Mouse (Mus musculus) stomach, embryonic 14.5 days (tissue): ENCODE measurements around the gene Aurkb. TPM values are rescaled to one million over a fixed set of nuclear protein-coding genes. Genes with fewer than 3 reads are reported as not detected.
"Not testable (repeated sequence)": the region's sequence is repeated elsewhere in the genome, so short reads cannot be mapped to it uniquely, and the experiment has no call there.

ENCODE experiments used
- ATAC-seq: fragments of 200-750 bp; cut with Nextera tagmentation; 2 replicates; pipeline ENCODE4 v1.8.0; 2017; ENCODE audit warnings: low read depth, moderate TSS enrichment; ENCODE audit not compliant: insufficient number of reproducible peaks, insufficient read depth, low FRiP score
- H3K27ac ChIP-seq: fragments of 300-500 bp; sonication (generic); 2 replicates; pipeline ENCODE4 v1.5.1; 2014; ENCODE audit warnings: mild to moderate bottlenecking, low read length, moderate library complexity, mixed read lengths
- H3K27me3 ChIP-seq: fragments of 300-500 bp; sonication (generic); 2 replicates; pipeline ENCODE4 v1.6.1; 2014; ENCODE audit warnings: low read length, control low read depth, mixed read lengths; ENCODE audit not compliant: control insufficient read depth, insufficient read depth
- H3K36me3 ChIP-seq: fragments of 300-500 bp; sonication (generic); 2 replicates; pipeline ENCODE4 v1.6.1; 2014; ENCODE audit warnings: mild to moderate bottlenecking, control low read depth, low read length, moderate library complexity, mixed read lengths; ENCODE audit not compliant: control insufficient read depth, insufficient read depth
- H3K4me1 ChIP-seq: fragments of 300-500 bp; sonication (generic); 2 replicates; pipeline ENCODE4 v1.6.1; 2014; ENCODE audit warnings: low read length, control low read depth, mixed read lengths; ENCODE audit not compliant: control insufficient read depth, insufficient read depth
- H3K4me2 ChIP-seq: fragments of 300-500 bp; sonication (generic); replicated peaks from 2 replicates; pipeline ENCODE4 v1.6.1; 2014; ENCODE audit warnings: low read depth, low read length, control low read depth
- H3K4me3 ChIP-seq: fragments of 300-500 bp; sonication (generic); 2 replicates; pipeline ENCODE4 v1.5.1; 2014; ENCODE audit warnings: low read depth, low read length, control low read depth
- H3K9ac ChIP-seq: fragments of 300-500 bp; sonication (generic); replicated peaks from 2 replicates; pipeline ENCODE4 v1.6.1; 2014; ENCODE audit warnings: low read depth, mild to moderate bottlenecking, control low read depth, low read length, moderate library complexity, mixed read lengths
- H3K9me3 ChIP-seq: fragments of 300-500 bp; sonication (generic); 2 replicates; pipeline ENCODE4 v1.6.1; 2016; ENCODE audit warnings: low read depth, low read length, control low read depth; ENCODE audit not compliant: control insufficient read depth
- WGBS: fragments of 180-500 bp; shearing (Covaris S2); extraction: QIAGEN DNeasy Blood & Tissue Kit; methylation state at CpG from one replicate; pipeline ENCODE4 v1.1.7; 2014; 5-methylcytosine and 5-hydroxymethylcytosine counted together
- polyA plus RNA-seq: library from polyadenylated mRNA; unstranded; fragments of >200 nt; fragmentation: Nextera tagmentation; extraction: Ambion mirVana; gene quantifications from 2 replicates; pipeline ENCODE4 v1.2.1, GENCODE M21; 2014

Aurkb gene
- 147 and 153 TPM in 2 replicates for polyA plus RNA-seq

DNA sequence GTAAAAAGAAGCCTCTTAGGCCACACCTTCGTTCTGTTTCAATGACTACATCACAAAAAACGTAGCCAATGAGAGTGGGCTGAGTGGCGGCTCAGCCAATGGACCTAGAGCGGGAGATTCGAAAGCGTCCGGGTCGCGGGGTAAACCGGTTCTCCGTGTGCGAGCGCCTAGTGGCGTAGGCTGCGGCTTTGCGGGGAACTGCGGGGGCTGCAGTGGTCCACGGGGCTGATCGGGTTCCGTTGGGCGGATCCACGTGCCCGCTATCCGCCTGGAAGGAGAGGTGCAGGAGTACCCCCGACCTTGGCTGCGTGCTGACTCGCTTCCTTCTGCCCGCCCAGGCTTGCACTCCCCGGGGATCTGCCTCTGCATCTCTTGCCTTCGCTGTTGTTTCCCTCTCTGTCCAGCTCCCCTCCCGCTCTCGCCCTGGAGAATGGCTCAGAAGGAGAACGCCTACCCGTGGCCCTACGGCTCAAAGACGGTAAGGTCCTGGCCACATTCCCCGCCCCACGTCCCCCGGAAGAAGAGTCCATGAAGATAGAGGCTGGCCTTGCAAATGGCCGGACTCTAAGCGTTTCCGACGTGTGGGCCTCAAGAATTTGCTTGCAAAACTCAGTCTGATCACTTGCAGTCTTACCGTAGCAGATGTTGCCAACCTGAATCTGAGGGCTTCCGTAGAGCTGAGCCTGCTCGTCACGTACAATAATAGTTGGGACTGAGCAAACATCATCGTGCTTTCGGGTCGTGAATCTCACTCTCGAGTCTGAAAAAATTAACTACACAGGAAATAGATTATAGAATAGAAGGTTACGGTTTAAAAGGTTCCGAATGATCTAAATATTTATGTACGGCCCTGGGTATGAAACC, at the start of gene Aurkb:
Gene Aurkb (plus strand): TSS at position 117 of the 864 bp plus-strand sequence.
- peak within 1 kb of the TSS; percentile 86 for H3K27ac ChIP-seq
- WGBS, result under 1% methylated on average over 54 of the region's 54 CpGs
- ATAC-seq, result peak; percentile 81

GRCm38 (mm10) chr11:68997080-68997479, 48.4 kb upstream of the Aurkb start:
- H3K36me3 ChIP-seq, result peaks cover 65% of the 10 kb centered on the region
- no peaks in the 10 kb centered on the region for H3K9me3 ChIP-seq
- no peaks in the 10 kb centered on the region for H3K27me3 ChIP-seq
- no peak for ATAC-seq
- H3K9ac ChIP-seq, result no peak overlapping the region
- H3K27ac ChIP-seq, result no peak overlapping the region
- H3K4me2 ChIP-seq, result no peak overlapping the region
- no peak overlapping the region for H3K4me3 ChIP-seq
- 95% methylated on average over 4 of the region's 4 CpGs for WGBS
- no peaks in the 10 kb centered on the region for H3K4me1 ChIP-seq

More for the DNA sequence above, at the start of gene Aurkb:
- H3K9me3 ChIP-seq, result no peaks in the 10 kb centered on the region
- peak within 1 kb of the TSS; percentile 60 for H3K4me3 ChIP-seq
- peaks cover 9% of the 10 kb centered on the region for H3K4me1 ChIP-seq
- H3K27me3 ChIP-seq, result no peaks in the 10 kb centered on the region
- peaks cover 17% of the 10 kb centered on the region; the same call in 1 of the 2 replicates for H3K36me3 ChIP-seq
- peak within 1 kb of the TSS; percentile 65 for H3K4me2 ChIP-seq
- H3K9ac ChIP-seq, result peak within 1 kb of the TSS; percentile 73

- not testable (repeated sequence) for H3K4me2 ChIP-seq, H3K4me3 ChIP-seq, H3K27me3 ChIP-seq, H3K27ac ChIP-seq, ATAC-seq, H3K9ac ChIP-seq, H3K9me3 ChIP-seq, H3K4me1 ChIP-seq
- 86% methylated on average over 4 of the region's 4 CpGs for WGBS
- H3K36me3 ChIP-seq, result peaks cover 39% of the 10 kb centered on the region
These were observed 42.7 kb upstream of the Aurkb start for GRCm38 (mm10) chr11:69002782-69003181.

DNA sequence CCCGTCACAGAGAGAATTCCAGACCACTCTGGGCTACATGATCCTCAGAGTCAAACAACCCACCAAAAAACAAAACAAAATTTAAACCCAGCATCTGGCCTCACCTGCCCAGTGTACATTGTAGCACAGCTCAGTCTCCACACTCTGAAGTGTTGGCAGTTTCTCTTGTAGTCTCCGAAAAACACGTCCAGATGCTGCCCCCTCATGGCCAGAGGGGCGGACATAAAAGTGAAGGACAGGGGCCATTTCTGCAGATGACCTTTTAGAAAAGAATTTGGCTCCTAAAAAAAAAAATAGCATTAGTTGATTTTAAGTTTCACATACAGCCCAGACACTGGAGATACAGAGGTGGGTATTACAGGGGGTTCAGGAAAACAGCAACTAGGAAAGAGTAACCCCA, 41.9 kb upstream of the Aurkb start:
- Histone ChIP-seq H3K4me1 (peaks cover 6% of the 10 kb centered on the region; the same call in 1 of the 2 replicates), H3K27ac (no peak overlapping the region), H3K27me3 (no peaks in the 10 kb centered on the region), H3K9ac (no peak overlapping the region), H3K36me3 (peaks cover 35% of the 10 kb centered on the region), H3K4me2 (no peak overlapping the region), H3K9me3 (no peaks in the 10 kb centered on the region), H3K4me3 (no peak overlapping the region)
- WGBS, result 57% methylated on average over 4 of the region's 4 CpGs
- ATAC-seq, result no peak

DNA sequence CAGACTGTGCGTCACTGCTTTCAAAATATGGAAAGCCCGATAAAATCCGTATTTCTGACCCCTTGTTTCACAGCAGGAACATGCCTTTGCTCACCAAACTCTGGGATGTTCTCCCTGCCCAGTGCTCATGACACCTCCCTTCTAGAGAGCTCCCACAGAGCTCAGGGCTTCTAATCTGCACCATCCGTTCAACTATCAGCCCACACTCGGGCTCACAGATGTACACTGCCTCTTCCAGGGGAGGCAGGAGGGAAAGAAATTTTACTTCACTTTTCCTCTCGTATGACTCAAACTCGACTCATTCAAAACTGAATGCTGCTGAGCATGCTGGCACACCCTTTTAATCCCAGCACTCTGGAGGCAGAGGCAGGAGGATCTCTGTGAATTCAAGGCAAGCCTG, 40.3 kb upstream of the Aurkb start:
- Histone ChIP-seq H3K4me3 (no peak overlapping the region), H3K36me3 (peaks cover 28% of the 10 kb centered on the region), H3K27me3 (no peaks in the 10 kb centered on the region), H3K4me2 (no peak overlapping the region), H3K9me3 (no peaks in the 10 kb centered on the region), H3K27ac (no peak overlapping the region), H3K4me1 (peaks cover 6% of the 10 kb centered on the region; the same call in 1 of the 2 replicates), H3K9ac (no peak overlapping the region)
- ATAC-seq, result no peak
- 91% methylated on average over 7 of the region's 7 CpGs for WGBS

DNA sequence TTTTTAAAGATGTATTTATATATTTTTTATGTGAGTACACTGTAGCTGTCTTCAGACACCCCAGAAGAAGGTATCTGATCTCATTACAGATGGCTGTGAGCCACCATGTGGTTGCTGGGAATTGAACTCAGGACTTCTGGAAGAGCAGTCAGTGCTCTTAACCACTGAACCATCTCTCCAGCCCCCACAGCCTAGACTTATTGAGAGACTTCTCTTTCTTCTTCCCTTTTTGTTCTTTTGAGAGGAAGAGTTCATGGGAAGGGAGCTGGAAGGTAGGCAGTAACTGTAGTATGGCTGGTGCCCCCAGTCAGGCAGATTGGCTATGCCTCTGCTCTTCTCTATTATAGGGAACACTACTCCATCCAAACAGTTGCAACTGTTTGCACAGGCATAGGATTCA, 38.9 kb upstream of the Aurkb start:
- not testable (repeated sequence) for H3K27me3 ChIP-seq, H3K4me1 ChIP-seq, H3K27ac ChIP-seq, H3K4me3 ChIP-seq, H3K9me3 ChIP-seq, ATAC-seq, H3K4me2 ChIP-seq, H3K9ac ChIP-seq
- peaks cover 18% of the 10 kb centered on the region for H3K36me3 ChIP-seq

GRCm38 (mm10) chr11:69008182-69009121, 37.0 kb upstream of the Aurkb start, which contains the start of gene Pfas:
Gene Pfas, minus strand, starts transcription at chr11:69008460.
- 8% methylated on average over 38 of the region's 38 CpGs for WGBS
- H3K9me3 ChIP-seq, result no peaks in the 10 kb centered on the region
- H3K27ac ChIP-seq, result peak within 1 kb of the TSS; percentile 58; the same call in 1 of the 2 replicates
- H3K4me3 ChIP-seq, result peak within 1 kb of the TSS; percentile 78
- H3K36me3 ChIP-seq, result peaks cover 1% of the 10 kb centered on the region; the same call in 1 of the 2 replicates
- ATAC-seq, result peak; percentile 74
- peaks cover 6% of the 10 kb centered on the region; the same call in 1 of the 2 replicates for H3K4me1 ChIP-seq
- H3K9ac ChIP-seq, result peak within 1 kb of the TSS; percentile 64
- no peaks in the 10 kb centered on the region for H3K27me3 ChIP-seq
- H3K4me2 ChIP-seq, result peak within 1 kb of the TSS; percentile 54

DNA sequence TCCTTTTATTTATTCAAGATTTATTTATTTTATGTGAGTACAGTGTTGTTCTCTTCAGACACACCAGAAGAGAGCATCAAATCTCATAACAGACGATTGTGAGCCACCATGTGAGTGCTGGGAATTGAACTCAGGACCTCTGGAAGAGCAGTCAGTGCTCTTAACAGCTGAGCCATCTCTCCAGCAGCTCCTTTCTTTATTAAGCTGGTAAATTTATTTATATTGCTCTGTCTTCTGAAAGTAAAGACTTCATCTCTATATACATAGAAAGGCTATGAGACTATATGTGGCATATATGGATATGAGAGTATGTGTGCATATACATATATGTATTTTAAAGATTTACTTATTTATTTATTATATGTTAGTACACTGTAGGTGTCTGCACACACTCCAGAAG, 35.9 kb upstream of the Aurkb start:
- Histone ChIP-seq H3K4me3 (no peak overlapping the region), H3K27me3 (no peaks in the 10 kb centered on the region), H3K36me3 (no peaks in the 10 kb centered on the region), H3K4me2 (no peak overlapping the region), H3K4me1 (peaks cover 6% of the 10 kb centered on the region; the same call in 1 of the 2 replicates), H3K9ac (no peak overlapping the region), H3K27ac (no peak overlapping the region), H3K9me3 (no peaks in the 10 kb centered on the region)
- ATAC-seq, result no peak
- 88% methylated on average over 1 of the region's 1 CpGs for WGBS
